Mouse (Mus musculus) CD8-positive naive resting alpha-beta T cell, adult 2 months (primary cell): ENCODE results near the gene Bbs4.
"Not testable (repeated sequence)": the region's sequence is repeated elsewhere in the genome, so short reads cannot be mapped to it uniquely, and the experiment has no call there.

Source experiments
- DNase-seq, 2 experiments: peaks; one replicate each; pipeline ENCODE4 v3.0.0; 2022; ENCODE audit warnings: low read depth in 2 of 2, low spot score in 2 of 2

Bbs4 gene

DNA sequence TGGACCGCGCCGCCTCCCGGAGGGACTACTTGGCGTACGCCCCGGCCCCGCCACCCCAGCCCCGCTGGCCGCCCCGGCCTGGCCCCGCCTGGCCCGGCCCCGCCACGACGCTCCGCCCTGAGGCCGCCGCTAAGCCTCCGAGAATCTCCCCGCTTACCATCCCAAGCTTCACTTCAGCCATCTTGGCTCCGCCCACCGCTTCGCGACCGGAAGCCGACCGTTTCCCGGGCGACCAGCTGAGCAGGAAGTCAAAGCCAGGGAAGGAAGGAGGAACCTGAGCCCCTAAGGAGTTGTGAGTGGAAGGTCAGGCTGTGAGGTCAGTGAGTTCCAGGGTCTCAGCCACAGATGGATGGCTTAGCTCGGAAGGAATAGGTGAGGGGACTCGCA, at the start of gene Bbs4:
Gene Bbs4 (minus strand): TSS at position 256 of the 387 bp plus-strand sequence.
- DNase-seq: peak; percentile 75 to 82

DNA sequence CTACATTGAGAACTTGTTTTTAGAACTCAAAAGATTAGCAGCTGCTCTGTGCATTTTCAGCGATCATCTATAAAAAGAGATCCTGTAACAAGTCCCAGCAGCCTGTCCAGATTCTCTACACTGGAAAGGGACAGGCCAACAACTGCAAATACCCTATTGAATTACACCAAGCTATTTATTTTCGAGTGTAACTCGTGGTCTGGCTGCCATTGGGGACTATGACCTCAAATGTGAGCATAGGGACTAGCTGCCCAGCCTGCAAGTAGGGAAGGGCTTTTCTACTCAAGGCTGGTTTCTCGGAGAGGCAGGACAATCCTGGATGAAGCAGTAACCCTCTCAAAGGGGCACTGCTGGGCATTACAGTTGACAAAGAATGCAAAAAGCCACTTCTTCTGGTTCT, 35.8 kb upstream of the Bbs4 start:
- DNase-seq: no peak

DNA sequence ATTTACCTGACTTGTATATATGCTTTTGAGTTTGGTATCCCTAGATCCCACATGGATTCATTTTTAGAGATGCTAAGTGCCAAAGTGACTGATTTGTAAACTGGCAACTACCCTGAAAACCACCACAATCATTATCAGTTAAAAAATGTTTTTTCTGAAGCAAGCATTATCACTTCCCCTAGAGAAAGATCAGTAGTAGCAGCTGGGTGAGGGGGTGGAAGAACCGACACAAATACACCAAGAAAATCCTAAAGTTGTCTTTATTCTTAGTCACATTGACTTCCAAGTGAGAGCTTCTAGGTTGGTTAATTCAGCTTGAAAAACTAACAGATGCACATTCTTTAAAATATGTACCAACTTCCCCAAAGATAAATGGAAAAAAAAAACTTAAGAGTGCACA, 35.0 kb upstream of the Bbs4 start:
- DNase-seq: no peak

DNA sequence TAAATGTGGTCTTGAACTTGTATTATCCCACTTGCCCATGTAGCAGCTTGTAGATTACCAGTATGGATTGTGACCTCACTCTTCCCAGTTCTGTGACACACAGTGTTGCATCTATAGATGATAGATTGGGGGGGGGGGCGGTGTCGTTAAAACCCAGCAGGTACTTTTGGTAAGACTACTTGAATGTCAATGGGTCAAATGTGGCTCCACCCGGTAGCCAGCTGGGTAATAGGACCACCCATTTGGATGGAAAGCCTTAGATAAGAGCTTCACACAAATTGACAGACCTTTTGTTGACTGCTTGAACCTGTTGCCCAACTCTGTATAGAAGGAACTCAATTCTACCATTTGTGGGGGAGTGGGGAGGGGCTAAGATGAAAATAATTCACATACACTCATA, 34.2 kb upstream of the Bbs4 start:
- no peak for DNase-seq

DNA sequence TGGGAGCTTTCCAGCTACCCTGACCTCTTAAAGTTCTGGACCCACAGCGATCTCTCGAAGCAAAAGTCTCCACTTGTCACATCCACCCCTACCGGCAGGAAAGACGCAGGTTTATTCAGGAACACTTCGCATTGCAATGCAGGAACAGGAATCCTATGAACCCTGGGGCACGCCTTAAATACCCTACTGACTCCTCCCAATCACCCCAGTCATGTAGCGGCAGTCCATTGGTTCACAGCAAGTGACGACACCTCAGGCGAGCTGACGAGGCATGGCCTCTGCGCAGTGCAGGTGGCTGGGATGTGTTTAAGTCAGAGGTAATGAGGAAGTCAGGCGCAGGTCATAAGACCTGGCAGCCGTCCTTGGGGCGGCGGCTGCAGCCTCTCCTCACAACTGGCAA, 22.3 kb upstream of the Bbs4 start:
- no peak for DNase-seq

DNA sequence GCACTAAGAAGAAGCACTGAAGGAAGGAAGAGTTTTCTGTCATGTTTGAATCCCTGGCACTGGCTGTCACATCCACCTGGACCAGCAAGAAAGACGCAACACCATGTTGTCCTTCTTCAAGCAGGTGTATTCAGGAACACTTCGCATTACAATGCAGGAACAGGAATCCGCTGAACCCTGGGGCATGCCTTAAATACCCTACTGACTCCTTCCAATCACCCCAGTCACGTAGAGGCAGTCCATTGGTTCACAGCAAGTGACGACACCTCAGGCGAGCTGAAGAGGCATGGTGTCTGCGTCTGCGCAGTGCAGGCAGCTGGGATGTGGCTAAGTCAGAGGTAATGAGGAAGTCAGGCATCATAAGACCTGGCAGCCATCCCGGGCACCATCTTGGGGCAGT, 16.3 kb upstream of the Bbs4 start:
- no peak for DNase-seq

DNA sequence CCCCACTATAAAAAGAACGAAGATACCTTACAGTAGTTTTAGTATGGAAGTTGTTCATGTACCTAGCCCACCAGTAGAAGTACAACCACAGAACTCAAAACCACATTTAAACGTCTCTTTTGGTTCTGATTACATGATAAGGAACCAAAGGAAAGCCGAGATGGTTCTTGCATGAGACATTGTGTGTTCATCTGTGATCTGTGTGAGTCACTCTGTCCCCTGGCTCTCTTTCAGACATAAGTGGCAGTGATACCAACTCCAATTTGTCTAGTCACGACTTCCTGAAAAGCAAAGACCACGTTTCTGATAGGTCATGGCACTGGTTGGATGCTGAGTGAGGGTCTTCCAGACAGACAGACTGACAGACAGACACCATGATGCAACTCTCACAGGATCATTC, 15.9 kb upstream of the Bbs4 start:
- no peak for DNase-seq

DNA sequence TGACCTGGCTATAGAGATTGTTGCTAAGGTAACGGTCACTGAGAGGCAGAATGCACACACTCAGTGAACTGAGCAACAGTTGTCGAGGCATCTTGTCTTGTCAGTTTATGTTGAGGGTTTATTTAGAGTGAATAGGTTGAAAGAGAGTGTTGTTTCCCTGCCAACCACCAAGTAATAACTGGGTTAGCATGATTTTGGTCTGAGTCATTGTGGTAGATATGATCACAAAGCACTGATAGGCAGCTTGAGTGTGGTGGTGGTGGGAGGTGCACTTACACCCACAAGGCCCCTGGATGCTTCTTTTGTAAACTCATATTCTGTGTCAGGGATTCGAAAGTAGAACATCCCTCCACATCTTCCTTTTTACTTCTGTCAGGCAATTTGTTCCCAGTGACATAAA, 7.2 kb upstream of the Bbs4 start:
- not testable (repeated sequence) for DNase-seq

DNA sequence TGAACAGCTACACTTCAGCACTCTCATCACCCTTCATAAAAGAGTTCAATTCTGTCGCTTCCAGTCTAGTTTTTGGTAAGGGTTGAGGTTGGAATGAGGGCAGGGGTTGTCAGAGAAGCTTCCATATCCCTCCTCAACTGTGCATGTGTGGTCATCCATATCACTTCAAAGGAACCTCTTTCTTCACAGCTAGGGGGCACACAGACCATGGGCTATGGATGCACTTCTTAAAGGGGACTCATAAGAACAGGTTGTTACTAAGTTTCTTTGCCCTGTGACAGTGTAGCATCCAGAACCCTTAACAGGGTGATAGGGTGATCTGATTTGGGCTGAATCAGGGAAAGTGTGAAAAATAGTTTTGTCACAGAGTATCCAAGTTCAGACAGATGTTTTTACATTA, 4.7 kb upstream of the Bbs4 start:
- not testable (repeated sequence) for DNase-seq

DNA sequence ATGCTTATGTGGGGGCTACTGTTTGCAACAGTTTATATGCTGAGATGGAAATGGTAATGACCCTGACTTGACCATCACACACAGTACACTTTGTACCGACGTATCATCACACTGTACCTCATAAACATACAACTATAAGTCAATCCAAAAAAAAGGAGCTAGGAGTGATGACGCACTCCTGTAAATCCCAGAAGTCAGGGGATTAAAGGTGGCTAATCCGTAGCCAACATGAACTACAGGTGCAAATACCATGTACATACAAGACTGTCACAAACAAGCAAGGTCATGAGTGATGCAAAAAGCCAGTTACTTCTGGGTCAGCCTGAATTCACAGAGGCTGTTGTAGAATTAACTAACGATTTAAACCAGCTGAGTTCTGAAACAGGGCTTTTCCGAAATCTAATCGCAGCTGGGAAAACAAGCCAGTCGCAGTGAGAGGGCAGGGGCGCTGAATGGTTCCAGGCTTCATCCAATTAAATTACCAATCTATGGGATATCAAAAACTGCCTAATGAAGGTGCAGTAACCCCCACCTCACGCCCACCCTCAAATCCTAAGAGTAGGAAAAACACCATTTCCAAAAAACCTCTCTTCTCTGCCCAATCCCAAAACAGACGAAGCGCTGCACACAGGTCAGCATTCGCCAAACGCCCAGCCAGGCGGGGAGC, 589 bp downstream of the Bbs4 start:
- DNase-seq: no peak

DNA sequence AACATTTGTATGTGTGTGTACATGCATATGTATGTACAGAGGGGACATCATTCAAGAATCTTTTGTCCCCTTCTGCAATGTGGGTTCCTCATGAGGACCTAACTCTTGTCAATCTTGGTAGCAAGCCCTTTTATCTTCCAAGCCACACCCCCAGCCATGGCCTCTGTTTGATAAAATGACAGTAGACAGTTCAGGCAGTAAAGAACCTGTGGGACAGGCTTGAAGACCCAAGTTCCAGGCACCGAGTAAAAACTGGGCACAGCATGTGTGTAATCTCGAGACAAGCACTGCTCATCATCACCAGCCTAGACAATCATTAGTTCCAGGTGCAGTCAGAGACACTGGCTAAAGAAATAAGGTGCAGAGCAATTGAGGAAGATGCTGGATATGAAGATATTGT, 7.1 kb downstream of the Bbs4 start:
- DNase-seq: no peak

DNA sequence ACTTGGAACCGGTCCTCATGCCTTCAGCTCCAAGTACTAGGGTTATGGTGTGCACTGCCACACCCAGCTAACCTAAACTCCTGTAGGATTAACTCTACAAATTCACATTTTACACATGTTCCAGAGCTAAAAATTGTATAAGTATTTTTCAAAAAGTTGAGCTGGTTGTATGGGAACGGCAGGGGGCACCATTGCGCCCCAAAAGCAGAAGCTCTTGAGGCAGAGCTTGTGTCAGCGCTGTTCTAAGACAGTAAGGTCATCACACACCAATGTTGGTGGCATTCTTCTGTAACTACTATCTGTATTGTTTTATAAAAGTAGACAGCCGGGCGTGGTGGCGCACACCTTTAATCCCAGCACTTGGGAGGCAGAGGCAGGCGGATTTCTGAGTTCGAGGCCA, 13.3 kb downstream of the Bbs4 start:
- DNase-seq: peak in 1 of 2 experiments; percentile 5

DNA sequence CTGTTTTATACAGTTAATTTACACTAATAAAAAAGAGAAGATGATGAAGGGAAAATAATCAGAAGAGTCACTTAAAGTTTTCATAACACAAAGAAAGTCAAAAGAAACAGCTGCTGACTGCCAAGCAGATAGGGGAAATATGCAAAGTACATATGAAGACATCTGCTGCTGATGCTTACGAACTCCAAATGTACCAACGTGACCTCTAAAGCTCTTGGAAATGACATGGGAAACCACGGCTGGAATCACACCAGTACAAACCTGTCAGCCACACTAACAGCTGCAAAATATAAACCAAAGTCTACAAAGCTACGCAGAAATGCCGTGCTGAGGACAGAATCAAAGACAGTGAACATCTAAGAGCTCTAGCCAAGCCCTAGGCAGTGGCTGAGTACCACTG, 14.2 kb downstream of the Bbs4 start:
- no peak for DNase-seq

DNA sequence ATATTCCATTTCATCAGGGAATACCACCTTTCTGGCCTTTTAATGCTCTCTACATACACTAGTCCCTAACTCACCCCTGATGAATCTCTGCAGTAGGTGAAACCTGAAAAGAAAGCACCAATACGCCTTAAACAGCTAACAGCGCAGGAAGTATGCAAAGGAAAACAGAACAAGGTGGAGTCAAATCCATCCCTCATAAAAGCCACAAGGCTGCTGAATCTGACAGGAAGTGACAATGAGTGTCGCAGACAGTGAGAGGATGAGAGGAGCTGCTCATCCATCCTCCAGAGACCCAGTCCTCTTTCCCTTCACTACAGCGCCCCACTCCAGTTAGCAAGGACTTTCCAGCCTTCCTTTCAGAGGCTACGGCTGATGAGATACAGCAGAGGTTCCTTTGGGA, 14.9 kb downstream of the Bbs4 start:
- DNase-seq: peak in 1 of 2 experiments; percentile 11

DNA sequence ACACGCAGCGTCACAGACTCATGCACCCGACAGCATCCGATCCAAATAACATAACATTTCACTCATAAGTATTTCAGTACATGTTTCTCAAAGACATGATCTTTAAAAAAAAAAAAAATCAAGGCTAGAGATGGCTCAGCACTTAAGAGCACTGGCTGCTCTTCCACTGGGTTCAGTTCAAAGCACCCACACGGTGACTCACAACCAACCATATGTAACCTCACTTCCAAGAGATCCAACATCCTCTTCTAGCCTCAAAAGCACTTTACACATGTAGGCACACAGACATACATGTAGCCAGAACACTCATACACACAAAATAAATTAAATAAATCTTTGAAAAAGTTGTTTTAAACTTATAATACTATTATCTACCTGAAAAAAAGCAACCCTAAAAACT, 15.4 kb downstream of the Bbs4 start:
- DNase-seq: no peak

DNA sequence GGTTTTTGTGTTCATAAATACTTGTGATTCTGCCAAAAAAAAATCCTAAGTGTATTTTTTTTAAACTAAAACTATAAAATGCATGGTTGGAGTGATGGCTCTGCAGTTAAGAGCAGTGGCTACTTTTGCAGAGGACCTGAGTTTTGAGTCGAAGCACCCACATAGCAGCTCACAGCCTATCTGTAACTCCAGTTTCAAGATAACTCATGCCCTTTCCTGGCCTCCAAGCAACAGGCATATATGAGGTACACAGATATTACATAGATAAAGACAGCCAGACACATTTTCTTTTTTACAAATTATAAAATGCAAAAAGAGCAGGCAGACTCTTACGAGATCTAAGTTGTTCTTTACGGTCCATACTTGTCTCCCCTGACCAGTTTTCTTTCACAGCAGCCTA, 16.8 kb downstream of the Bbs4 start:
- DNase-seq: no peak

DNA sequence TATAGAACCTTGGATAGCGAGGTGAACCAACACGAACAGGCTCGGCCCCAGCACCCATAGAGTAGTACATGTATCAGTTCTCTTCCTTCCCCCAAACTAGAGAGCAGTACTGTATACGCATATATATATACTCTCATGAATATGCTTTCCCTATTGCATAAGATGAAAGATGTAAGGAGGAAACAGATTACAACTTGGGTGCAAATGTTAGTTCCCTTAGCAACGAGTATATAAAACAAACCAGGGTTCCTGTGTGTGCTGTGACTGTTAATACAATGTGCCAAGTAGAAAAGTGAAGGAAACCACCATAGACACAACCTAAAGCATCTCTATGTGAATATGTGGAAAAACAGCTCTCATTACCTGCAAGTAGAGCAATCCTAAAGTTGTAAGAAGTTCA, 23.3 kb downstream of the Bbs4 start:
- DNase-seq: no peak

DNA sequence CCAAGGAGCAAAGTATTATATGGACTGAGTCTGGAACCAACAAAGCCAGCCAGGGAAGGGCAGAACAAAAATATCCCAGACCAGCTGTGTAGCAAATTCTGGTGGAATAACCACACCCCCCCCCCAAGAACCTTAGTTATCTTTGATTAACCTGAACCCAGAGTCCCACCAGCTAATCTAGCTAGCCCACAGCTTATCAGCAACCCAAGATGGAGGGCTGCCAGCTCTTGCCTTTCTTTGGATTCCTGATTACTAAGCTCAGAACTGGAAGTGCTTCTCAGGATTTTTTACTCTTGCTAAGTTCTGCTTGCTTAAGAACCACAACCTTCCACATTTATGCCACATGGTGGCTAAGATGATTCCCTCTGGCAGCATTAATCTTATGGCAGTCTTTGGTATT, 29.0 kb downstream of the Bbs4 start:
- no peak for DNase-seq

DNA sequence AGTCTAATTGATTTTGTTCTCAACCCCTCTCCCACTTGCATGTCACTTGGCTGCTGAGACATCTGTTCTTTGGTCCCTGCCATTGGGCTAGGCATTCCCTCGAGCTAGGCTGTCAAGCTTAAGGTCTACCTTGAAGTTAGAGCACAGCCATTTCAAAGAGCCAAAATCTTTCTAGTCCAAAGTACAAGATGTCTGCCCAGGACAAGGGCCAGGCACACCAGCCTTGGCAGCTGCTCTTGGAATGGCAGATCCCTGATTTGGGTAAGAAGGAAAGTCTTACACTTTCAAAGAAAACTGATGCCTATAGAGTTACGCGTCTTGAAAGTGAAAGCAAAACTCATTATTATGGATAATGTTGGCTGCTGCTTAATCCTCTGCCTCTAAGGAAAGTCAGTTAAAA, 37.1 kb downstream of the Bbs4 start:
- DNase-seq: no peak

DNA sequence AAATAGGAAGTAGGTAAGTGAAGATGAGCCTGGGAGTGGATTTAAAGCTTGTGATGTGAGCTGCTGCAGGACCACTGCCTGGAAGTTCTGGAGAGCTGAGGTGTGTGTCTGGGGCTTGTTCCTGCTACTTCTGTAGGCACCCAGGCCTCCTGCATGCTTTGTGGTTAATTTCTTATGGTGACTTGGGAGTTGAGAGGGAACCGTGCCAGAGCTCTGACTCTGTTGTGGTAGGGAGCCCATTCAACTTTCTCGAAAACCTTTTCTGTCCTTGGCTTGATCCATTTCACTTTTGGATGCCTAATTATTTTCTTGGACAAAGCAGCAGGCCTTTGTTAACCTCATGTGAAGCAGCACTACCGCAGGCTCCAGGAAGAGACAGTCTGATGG, 42.0 kb downstream of the Bbs4 start:
- no peak for DNase-seq

DNA sequence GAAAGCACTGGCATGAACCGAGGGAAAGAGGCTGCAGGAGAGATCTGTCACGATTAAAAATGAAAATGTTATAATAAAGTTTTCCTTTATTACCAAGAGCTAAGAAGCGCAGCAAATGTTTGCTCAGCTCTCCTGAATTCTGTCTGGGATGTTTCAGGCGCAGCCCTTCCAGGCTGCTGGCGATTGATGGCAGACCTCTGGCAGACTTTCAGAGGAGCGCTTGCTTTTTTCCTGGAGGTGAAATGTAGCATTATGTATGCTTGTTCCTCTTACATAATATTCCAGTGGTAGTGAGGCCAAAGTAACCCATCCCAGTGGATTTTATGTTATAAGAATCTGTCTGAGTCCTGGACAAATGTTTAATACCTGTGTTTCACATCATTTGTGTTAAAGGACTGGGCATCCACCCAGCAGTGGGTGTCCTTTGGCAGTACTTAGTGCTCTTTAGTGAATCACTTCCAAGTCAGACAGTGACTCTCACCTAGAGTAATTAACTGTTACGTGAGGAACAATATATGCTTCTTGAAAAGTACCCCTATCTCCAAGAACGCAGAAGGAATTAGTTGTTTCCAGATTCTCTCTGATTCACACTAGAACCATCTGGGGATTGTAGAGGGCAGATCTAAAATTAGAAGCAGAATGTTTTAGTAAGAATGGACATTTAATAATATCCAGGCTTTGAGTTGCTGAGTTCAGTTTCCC, 42.6 kb downstream of the Bbs4 start:
- no peak for DNase-seq

DNA sequence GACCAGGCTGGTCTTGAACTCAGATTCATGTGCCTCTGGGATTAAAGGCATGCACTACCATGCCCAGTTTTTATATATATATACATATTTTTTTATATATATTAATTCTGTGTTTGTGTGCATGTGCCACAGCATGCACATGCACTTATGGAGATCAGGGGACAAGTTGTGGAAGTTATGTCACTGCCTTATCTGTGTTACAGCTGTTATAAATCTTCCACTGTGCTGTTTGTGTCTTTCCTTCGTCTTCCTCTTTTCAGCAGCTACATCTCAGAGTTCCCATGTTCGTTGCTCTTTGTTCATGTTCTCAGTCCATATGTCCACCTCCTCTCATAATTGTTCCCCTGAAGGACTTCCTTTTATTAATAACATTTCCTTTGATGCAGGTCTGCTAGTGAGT, 45.4 kb downstream of the Bbs4 start:
- no peak for DNase-seq

DNA sequence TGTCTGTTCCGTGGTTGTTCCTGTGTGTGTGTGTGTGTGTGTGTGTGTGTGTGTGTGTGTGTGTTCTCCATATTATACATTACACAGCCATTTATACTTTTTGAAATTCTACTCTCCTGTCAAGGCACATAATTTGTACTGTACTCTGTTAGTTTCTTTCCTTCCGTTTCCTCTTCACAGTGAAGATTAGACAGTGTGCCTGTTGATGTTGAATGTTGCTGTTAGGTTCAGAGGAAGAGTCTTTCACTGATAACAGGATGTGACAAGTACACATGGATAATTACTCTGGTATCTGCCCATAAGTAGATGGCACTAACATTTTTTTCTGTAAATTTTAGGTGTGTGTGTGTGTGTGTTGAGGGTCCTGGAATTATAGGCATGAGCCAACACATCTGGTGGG, 56.9 kb downstream of the Bbs4 start:
- no peak for DNase-seq
